Mouse (Mus musculus): Measurements from ENCODE around the gene Vmn2r7. TPM values are rescaled to one million over a fixed set of nuclear protein-coding genes. Genes with fewer than 3 reads are reported as not detected.
"Not testable (repeated sequence)": the region's sequence is repeated elsewhere in the genome, so short reads cannot be mapped to it uniquely, and the experiment has no call there.

The Vmn2r7 gene
- polyA plus RNA-seq (2014; fragmentation: Nextera tagmentation; extraction: Ambion mirVana), result not detected in 2 replicates

- not testable (repeated sequence) for H3K36me3 ChIP-seq (ENCODE audit: control insufficient read depth, insufficient read depth, low read length); ATAC-seq (ENCODE audit: low read depth)
- 94% methylated on average over 2 of the region's 3 CpGs for WGBS
These were observed at the start of gene Vmn2r7 for GRCm38 (mm10) chr3:64844665-64845064. TSS of gene Vmn2r7 (minus strand) at chr3:64844765.

GRCm38 (mm10) chr3:64889725-64890124, 45.2 kb upstream of the Vmn2r7 start:
- Histone ChIP-seq H3K4me3 (ENCODE audit: low read depth, low read length) (no peak overlapping the region), H3K9ac (replicated peaks; ENCODE audit: low read depth, low read length) (no peak overlapping the region), H3K9me3 (ENCODE audit: control insufficient read depth, low read length) (no peaks in the 10 kb centered on the region), H3K27ac (ENCODE audit: low read depth, low read length) (no peak overlapping the region), H3K27me3 (ENCODE audit: control insufficient read depth, insufficient read depth, low read length) (no peaks in the 10 kb centered on the region), H3K36me3 (ENCODE audit: control insufficient read depth, insufficient read depth, low read length) (no peaks in the 10 kb centered on the region), H3K4me2 (ENCODE audit: low read depth, low read length) (no peak overlapping the region), H3K4me1 (ENCODE audit: control insufficient read depth, insufficient read depth, low read length) (no peaks in the 10 kb centered on the region)
- no peak for ATAC-seq (ENCODE audit: low read depth)
- 58% methylated on average over 1 of the region's 1 CpGs for WGBS

More at GRCm38 (mm10) chr3:64844665-64845064, at the start of gene Vmn2r7:
- not testable (repeated sequence) for H3K9ac ChIP-seq (replicated peaks; ENCODE audit: low read depth, low read length); H3K4me3 ChIP-seq (ENCODE audit: low read depth, low read length); H3K4me1 ChIP-seq (ENCODE audit: control insufficient read depth, insufficient read depth, low read length); H3K4me2 ChIP-seq (ENCODE audit: low read depth, low read length); H3K27ac ChIP-seq (ENCODE audit: low read depth, low read length); H3K27me3 ChIP-seq (ENCODE audit: control insufficient read depth, insufficient read depth, low read length); H3K9me3 ChIP-seq (ENCODE audit: control insufficient read depth, low read length)

- Histone ChIP-seq H3K4me1 (ENCODE audit: control insufficient read depth, insufficient read depth, low read length) (no peaks in the 10 kb centered on the region), H3K36me3 (ENCODE audit: control insufficient read depth, insufficient read depth, low read length) (no peaks in the 10 kb centered on the region), H3K27me3 (ENCODE audit: control insufficient read depth, insufficient read depth, low read length) (no peaks in the 10 kb centered on the region), H3K4me2 (ENCODE audit: low read depth, low read length) (no peak overlapping the region), H3K4me3 (ENCODE audit: low read depth, low read length) (no peak overlapping the region), H3K9ac (replicated peaks; ENCODE audit: low read depth, low read length) (no peak overlapping the region), H3K27ac (ENCODE audit: low read depth, low read length) (no peak overlapping the region), H3K9me3 (ENCODE audit: control insufficient read depth, low read length) (no peaks in the 10 kb centered on the region)
- peak; percentile 84; the same call in 1 of the 2 replicates for ATAC-seq (ENCODE audit: low read depth)
- WGBS, result 40% methylated on average over 3 of the region's 3 CpGs
These were observed 33.8 kb upstream of the Vmn2r7 start for GRCm38 (mm10) chr3:64878199-64878977.

- Histone ChIP-seq H3K27ac (ENCODE audit: low read depth, low read length) (no peak overlapping the region), H3K9me3 (ENCODE audit: control insufficient read depth, low read length) (no peaks in the 10 kb centered on the region), H3K9ac (replicated peaks; ENCODE audit: low read depth, low read length) (no peak overlapping the region), H3K36me3 (ENCODE audit: control insufficient read depth, insufficient read depth, low read length) (no peaks in the 10 kb centered on the region), H3K27me3 (ENCODE audit: control insufficient read depth, insufficient read depth, low read length) (no peaks in the 10 kb centered on the region), H3K4me1 (ENCODE audit: control insufficient read depth, insufficient read depth, low read length) (no peaks in the 10 kb centered on the region), H3K4me2 (ENCODE audit: low read depth, low read length) (no peak overlapping the region), H3K4me3 (ENCODE audit: low read depth, low read length) (no peak overlapping the region)
- 51% methylated on average over 1 of the region's 1 CpGs for WGBS
- ATAC-seq (ENCODE audit: low read depth), result no peak
These were observed 32.1 kb upstream of the Vmn2r7 start for GRCm38 (mm10) chr3:64876669-64877068.

- H3K4me1 ChIP-seq (ENCODE audit: control insufficient read depth, insufficient read depth, low read length), result no peaks in the 10 kb centered on the region
- H3K4me3 ChIP-seq (ENCODE audit: low read depth, low read length), result no peak overlapping the region
- WGBS, result 97% methylated on average over 2 of the region's 2 CpGs
- no peak for ATAC-seq (ENCODE audit: low read depth)
- H3K27me3 ChIP-seq (ENCODE audit: control insufficient read depth, insufficient read depth, low read length), result no peaks in the 10 kb centered on the region
- H3K4me2 ChIP-seq (ENCODE audit: low read depth, low read length), result no peak overlapping the region
- H3K27ac ChIP-seq (ENCODE audit: low read depth, low read length), result no peak overlapping the region
- no peak overlapping the region for H3K9ac ChIP-seq (replicated peaks; ENCODE audit: low read depth, low read length)
- H3K9me3 ChIP-seq (ENCODE audit: control insufficient read depth, low read length), result no peaks in the 10 kb centered on the region
- H3K36me3 ChIP-seq (ENCODE audit: control insufficient read depth, insufficient read depth, low read length), result no peaks in the 10 kb centered on the region
These were observed 1.7 kb downstream of the Vmn2r7 start for GRCm38 (mm10) chr3:64842881-64843280.

GRCm38 (mm10) chr3:64842299-64842698, 2.3 kb downstream of the Vmn2r7 start:
- 10% methylated on average over 4 of the region's 4 CpGs for WGBS
- Histone ChIP-seq H3K4me2 (ENCODE audit: low read depth, low read length) (no peak overlapping the region), H3K27ac (ENCODE audit: low read depth, low read length) (no peak overlapping the region), H3K9ac (replicated peaks; ENCODE audit: low read depth, low read length) (no peak overlapping the region), H3K4me3 (ENCODE audit: low read depth, low read length) (no peak overlapping the region), H3K9me3 (ENCODE audit: control insufficient read depth, low read length) (no peaks in the 10 kb centered on the region), H3K36me3 (ENCODE audit: control insufficient read depth, insufficient read depth, low read length) (no peaks in the 10 kb centered on the region), H3K4me1 (ENCODE audit: control insufficient read depth, insufficient read depth, low read length) (no peaks in the 10 kb centered on the region), H3K27me3 (ENCODE audit: control insufficient read depth, insufficient read depth, low read length) (no peaks in the 10 kb centered on the region)
- ATAC-seq (ENCODE audit: low read depth), result peak; percentile 31; the same call in 1 of the 2 replicates

GRCm38 (mm10) chr3:64831134-64831533, 13.4 kb downstream of the Vmn2r7 start:
- Histone ChIP-seq H3K4me3 (ENCODE audit: low read depth, low read length) (no peak overlapping the region), H3K9me3 (ENCODE audit: control insufficient read depth, low read length) (no peaks in the 10 kb centered on the region), H3K4me2 (ENCODE audit: low read depth, low read length) (no peak overlapping the region), H3K27ac (ENCODE audit: low read depth, low read length) (no peak overlapping the region), H3K27me3 (ENCODE audit: control insufficient read depth, insufficient read depth, low read length) (no peaks in the 10 kb centered on the region), H3K36me3 (ENCODE audit: control insufficient read depth, insufficient read depth, low read length) (no peaks in the 10 kb centered on the region), H3K9ac (replicated peaks; ENCODE audit: low read depth, low read length) (no peak overlapping the region), H3K4me1 (ENCODE audit: control insufficient read depth, insufficient read depth, low read length) (0 out of 2 replicates have a peak, but pooled peaks cover 2% of the 10 kb centered on the region)
- whole genome bisulfite sequencing, result 16% methylated on average over 1 of the region's 1 CpGs
- peak; percentile 46; the same call in 1 of the 2 replicates for ATAC-seq (ENCODE audit: low read depth)

GRCm38 (mm10) chr3:64791245-64791591, 53.3 kb downstream of the Vmn2r7 start:
- H3K4me1 ChIP-seq (ENCODE audit: control insufficient read depth, insufficient read depth, low read length), result no peaks in the 10 kb centered on the region
- H3K36me3 ChIP-seq (ENCODE audit: control insufficient read depth, insufficient read depth, low read length), result no peaks in the 10 kb centered on the region
- H3K4me2 ChIP-seq (ENCODE audit: low read depth, low read length), result no peak overlapping the region
- WGBS, result 51% methylated on average over 6 of the region's 6 CpGs
- H3K27me3 ChIP-seq (ENCODE audit: control insufficient read depth, insufficient read depth, low read length), result no peaks in the 10 kb centered on the region
- H3K9me3 ChIP-seq (ENCODE audit: control insufficient read depth, low read length), result no peaks in the 10 kb centered on the region
- H3K27ac ChIP-seq (ENCODE audit: low read depth, low read length), result no peak overlapping the region
- H3K9ac ChIP-seq (replicated peaks; ENCODE audit: low read depth, low read length), result no peak overlapping the region
- H3K4me3 ChIP-seq (ENCODE audit: low read depth, low read length), result no peak overlapping the region
- ATAC-seq (ENCODE audit: low read depth), result peak; percentile 33

GRCm38 (mm10) chr3:64790509-64791244, 53.9 kb downstream of the Vmn2r7 start:
- H3K9ac ChIP-seq (replicated peaks; ENCODE audit: low read depth, low read length), result no peak overlapping the region
- H3K4me3 ChIP-seq (ENCODE audit: low read depth, low read length), result no peak overlapping the region
- no peaks in the 10 kb centered on the region for H3K4me1 ChIP-seq (ENCODE audit: control insufficient read depth, insufficient read depth, low read length)
- no peaks in the 10 kb centered on the region for H3K9me3 ChIP-seq (ENCODE audit: control insufficient read depth, low read length)
- 54% methylated on average over 10 of the region's 10 CpGs for WGBS
- H3K36me3 ChIP-seq (ENCODE audit: control insufficient read depth, insufficient read depth, low read length), result no peaks in the 10 kb centered on the region
- H3K4me2 ChIP-seq (ENCODE audit: low read depth, low read length), result no peak overlapping the region
- no peak overlapping the region for H3K27ac ChIP-seq (ENCODE audit: low read depth, low read length)
- ATAC-seq (ENCODE audit: low read depth), result peak; percentile 83
- no peaks in the 10 kb centered on the region for H3K27me3 ChIP-seq (ENCODE audit: control insufficient read depth, insufficient read depth, low read length)
